Mouse (Mus musculus): ENCODE data around the gene Gm20518.

- TF ChIP-seq CTCF (conservative IDR thresholded peaks at IDR 0.05; ENCODE audit: insufficient read depth, insufficient read length, low read depth, low read length) = no peak; the same call in 1 of the 2 replicates
- no peak for TF ChIP-seq POLR2A (IDR thresholded peaks at IDR 0.05; ENCODE audit: low read depth, low read length)
Measured at GRCm38 (mm10) chr16:17785337-17785736, 106.1 kb downstream of the Gm20518 start.
